Mouse (Mus musculus): Measurements from ENCODE around the gene Mycbp2.
A peak's percentile ranks its signal among the peaks of the same experiment; 100 is the strongest.

The Mycbp2 gene

GRCm38 (mm10) chr14:103346729-103347505, at the start of gene Mycbp2:
TSS of gene Mycbp2 (minus strand) at chr14:103346814.
- peak; percentile 99 to 100 for DNase-seq

DNA sequence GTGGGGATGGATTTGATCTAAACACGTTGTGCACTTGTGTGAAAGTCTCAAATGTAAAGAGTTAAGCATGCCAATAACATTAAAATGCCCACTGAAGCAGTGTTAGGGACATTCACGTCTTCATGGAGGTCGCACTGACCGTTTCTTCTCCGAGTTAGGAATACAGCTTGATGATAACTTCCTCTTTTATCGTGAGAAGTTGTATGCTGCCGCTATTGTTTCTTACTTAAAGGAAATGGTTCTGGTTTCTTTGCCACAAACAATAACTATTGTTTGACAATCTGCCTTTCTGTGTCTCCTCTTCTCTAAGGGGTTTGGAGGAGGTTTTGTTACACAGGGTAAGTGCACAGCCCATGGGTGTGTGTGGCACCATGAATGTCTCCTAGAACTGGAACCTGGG, 45.8 kb upstream of the Mycbp2 start:
- no peak for DNase-seq

DNA sequence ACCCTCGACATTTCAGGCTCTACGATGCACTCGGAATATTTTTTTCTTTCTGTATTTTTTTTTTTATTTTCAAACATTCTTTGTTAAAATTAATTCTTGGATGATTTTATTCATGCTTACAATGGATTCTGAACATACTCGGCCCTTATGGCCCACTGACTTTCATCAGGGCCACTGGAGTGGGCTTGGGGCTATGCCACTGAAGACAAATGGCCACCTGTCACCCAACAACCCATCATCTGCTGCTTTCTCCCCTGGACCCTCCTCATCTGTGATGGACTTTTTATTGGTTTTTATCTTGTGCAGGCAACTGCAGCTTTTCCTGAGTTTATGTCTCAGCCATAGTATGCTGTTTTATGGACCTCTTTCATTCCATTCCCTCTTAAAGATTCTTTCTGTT, 40.8 kb upstream of the Mycbp2 start:
- no peak for DNase-seq

GRCm38 (mm10) chr14:103386871-103387270, 40.3 kb upstream of the Mycbp2 start:
- no peak for DNase-seq

DNA sequence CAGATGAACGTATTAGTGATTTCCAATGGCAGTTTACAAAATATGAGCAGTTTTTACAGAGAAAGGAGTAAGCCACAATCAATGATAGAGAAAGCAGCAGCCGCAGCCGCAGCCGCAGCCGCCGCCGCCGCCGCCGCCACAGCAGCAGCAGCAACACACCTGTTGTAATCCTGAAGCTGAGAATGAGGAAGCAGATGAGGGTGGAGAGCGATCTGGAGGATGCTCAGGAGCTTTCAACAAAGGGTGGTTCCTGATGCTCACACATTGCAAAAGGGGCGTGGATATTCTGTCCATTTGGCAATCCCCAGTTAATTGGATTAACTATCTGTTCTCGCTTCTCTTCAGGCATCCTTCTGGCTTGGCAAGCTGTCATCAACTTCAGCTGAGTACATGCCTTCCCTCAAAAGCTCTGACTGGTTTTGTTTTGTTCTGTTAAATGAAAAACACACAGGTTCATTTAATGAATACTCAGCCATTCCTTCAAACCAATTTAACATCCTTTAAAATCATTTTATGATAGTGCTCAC, 38.5 kb upstream of the Mycbp2 start:
- no peak for DNase-seq

GRCm38 (mm10) chr14:103378703-103379102, 32.1 kb upstream of the Mycbp2 start:
- DNase-seq = no peak

DNA sequence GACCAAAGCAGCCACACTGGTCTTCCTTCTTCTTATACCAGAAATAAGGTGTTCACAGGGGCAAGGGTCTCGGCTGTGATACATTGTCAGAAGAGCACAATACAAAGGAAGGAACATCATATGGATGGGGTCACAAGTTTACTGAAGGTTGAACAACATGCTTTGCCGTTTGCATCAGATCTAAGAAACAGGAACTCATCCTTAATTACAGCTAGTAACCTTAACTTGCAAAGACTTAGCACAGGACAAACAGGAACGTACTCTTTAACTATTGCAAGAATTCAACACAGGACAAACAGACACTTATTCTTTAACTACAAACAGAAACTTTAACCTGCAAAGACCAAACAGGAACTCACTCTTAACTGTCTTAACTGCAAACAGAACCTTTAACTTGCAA, 30.2 kb upstream of the Mycbp2 start:
- DNase-seq = no peak

- DNase-seq = no peak
Observed at GRCm38 (mm10) chr14:103375523-103375922, 28.9 kb upstream of the Mycbp2 start.

GRCm38 (mm10) chr14:103363199-103363598, 16.6 kb upstream of the Mycbp2 start:
- no peak for DNase-seq

DNA sequence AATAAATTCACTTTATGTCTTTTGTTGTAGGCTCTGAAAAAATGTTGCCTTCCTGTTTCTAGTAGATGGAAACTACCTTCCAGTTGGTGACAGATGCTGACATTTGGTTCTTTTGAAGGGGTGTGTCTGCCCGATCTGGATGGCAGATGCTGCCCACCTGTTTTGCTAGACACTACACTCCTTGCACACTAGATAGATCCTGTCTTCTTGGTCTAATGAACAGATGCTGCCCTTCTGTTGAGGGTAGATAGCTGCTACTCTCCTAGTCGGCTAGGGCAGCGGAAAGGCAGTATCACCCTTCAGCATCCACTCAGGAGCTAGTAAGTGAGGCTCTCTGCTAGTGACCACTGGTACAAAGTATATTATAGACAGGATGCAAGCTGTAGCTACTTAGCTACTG, 9.5 kb upstream of the Mycbp2 start:
- no peak for DNase-seq

DNA sequence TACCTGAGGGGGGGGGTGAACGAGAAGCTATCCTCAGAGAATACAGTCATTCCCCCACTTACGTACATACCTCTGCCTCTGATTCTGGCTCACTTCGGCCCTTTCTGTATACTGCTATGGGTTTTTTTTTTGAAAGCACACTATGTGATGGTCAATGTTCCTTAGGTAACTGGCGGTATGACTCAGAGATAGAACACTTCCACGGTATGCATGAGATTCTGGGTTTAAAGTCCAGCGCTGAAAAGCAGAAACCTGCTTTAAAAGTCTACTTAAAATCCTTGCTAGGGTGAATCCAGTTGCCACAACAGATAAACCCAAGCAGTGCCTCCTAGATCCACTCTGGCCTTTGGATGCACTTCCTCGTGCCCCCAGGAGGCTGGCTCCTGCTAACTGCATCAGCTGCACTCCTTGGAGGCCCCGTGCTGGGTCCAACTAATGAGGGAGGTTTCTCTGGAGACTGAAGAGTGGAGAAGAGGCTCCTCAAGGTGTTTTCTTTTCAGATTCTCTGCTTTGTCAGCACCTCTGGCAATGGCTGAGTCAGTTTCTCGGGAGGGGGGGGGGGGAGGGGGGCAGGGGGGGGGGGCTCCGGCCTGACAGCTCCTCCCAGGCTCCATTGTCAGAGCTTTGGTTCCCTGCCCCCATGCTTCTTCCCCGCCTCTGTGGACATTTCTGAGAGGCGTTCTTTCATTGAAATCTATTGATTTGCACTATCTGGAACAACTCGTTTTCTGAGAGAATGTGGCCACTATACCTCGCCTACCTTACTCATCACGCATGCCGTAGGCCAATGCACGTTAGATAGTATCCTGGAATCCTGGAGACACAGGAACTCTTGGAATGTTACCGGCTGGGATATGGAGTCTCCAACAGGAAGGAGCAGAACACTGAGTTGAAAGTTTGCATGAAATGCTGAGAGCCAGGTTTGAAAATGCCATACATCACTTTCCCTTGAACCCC, 8.1 kb upstream of the Mycbp2 start:
- DNase-seq = peak in 1 of 2 experiments; percentile 40

DNA sequence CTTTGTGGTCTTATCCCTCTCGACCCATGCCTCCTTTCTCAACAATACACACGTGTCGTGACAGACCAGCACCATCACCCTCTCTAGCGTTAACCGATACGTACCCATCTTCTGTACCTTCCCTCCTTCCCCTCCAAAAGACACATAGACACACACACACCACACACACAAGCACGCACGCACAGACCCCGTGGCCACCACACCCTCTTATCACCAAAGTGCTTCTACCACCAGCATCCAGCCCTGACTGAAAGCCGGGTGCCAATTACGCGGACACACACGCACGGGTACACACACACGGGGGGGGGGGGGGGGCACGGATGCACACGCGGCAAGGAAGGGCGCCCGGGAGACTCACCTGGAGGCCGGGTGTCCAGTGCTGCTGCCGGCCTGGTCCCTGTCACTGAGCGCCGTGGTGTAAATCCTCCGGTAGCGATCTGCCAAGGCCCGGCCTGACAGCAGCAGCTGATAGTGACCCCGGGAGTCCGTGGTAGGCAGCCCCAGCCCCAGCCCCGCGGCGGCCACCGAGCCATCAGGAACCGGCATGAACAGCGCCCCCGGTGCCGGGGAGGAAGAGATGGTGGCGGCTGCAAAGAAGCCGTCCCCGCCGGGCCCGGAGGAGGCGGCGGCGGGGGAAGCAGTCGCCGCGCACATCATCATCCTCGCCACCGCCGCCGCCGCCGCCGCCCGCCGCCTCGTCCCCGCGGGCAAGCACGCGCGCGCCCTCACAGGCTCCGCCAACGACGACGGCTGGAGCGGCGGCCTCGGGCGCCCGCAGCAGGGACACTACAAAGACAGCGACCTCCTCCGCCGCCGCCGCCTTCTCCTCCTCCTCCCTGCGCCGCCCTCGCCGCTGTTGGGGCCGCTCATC, 521 bp downstream of the Mycbp2 start:
- DNase-seq = peak; percentile 57 to 77

DNA sequence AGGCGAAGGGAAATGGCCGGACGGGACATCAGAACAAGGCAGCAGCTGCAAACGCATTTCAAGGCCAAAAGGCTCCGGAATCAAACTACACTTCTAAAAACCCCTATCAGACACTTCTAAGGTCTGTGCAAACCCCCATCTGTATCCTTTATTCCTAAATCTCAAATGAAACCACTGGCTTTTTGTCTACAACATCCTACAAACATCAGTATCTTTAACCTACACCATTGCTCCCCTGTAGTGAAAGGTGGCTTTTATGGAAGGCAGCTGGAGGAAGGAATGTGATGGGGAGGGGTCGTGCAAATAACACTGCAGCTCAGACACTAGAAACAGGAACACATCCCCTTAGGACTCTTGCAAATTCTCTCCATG, 1.1 kb downstream of the Mycbp2 start:
- no peak for DNase-seq

GRCm38 (mm10) chr14:103345011-103345410, 1.6 kb downstream of the Mycbp2 start:
- DNase-seq = no peak

GRCm38 (mm10) chr14:103343791-103344190, 2.8 kb downstream of the Mycbp2 start:
- DNase-seq = no peak

DNA sequence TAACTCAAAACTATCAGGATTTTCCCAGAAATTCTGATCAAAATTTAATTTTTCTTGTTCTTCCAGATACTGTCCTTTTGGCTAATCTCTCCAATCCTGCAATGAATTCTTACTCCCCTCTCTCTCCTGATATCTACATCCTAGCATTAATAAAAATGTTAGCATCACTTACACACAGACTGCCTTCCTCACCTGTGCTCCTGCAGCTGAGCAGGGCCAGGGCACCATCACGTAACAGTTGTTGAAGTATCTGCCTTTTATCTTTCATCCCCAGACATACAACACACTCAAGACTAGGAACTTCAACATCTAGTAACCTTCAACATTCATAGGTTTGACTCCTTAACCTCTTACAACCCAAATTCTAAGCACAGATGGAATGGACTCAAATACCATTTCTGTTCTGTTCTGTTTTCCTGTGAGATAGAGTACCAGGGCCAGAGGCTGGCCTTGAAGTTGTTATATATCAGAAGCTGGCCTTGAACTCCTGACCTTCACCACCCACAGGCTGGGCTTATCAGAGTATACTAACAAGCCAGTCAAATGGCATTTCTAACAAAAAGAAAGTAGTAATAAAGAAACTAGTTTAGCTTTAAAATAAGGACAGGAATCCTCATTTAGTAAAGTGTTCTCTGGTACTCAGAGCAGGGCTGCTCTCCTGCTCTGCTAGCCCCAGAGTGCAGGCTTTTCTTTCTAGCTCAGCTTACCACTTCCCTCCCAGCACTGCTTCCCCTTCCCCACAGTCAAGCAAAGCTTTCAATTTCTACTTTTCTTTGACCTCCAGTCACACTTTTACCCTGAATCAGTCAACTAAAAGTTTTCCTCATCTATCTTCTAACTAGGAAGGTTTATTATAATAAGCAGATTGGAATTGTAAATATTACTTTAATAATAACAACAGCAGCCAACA, 5.0 kb downstream of the Mycbp2 start:
- DNase-seq = no peak

GRCm38 (mm10) chr14:103312926-103313325, 33.7 kb downstream of the Mycbp2 start:
- no peak for DNase-seq

- no peak for DNase-seq
Observed at GRCm38 (mm10) chr14:103296227-103296626, 50.4 kb downstream of the Mycbp2 start.

GRCm38 (mm10) chr14:103286650-103287049, 60.0 kb downstream of the Mycbp2 start:
- DNase-seq = no peak

DNA sequence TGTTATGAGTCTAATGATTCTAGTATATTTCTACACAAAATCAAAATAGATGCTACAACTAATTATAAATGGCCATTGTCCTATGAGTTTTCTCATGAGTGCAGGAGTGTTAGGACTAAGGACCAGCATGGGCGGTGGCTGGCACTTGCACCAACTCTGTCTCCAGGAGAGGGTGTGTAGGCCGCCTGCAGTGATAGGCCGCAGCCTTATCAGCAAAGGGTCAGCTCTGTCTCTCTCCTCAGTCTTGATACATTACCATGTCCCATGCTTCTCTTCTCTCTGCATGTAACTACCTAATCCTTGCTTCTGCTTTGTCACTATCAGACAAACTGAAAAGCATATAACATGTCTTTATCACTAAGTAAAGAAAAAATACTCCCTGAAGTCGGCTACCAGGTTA, 69.9 kb downstream of the Mycbp2 start:
- no peak for DNase-seq

- no peak for DNase-seq
Observed at GRCm38 (mm10) chr14:103260437-103260836, 86.2 kb downstream of the Mycbp2 start.

DNA sequence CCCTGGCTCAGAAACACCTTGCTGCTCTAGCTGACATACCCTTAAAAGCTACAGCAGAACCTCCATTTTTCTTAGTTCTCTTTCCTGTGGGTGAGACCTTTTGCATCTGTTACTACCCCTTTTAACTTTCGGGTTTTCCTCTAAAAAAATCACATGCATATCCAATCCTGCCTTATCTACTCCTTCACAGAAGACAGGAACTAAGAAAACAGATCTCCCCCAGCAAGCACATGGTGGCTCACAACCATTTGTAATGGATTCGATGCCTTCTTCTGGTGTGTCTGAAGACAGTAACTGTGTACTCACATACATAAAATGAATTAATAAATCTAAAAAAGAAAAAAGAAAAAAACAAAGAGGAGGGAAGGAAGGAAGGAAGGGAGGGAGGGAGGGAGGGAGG, 87.9 kb downstream of the Mycbp2 start:
- no peak for DNase-seq
